Mouse (Mus musculus): ENCODE data around the gene Ccdc40. TPM values are rescaled to one million over a fixed set of nuclear protein-coding genes. Genes with fewer than 3 reads are reported as not detected.
"Not testable (repeated sequence)": the region's sequence is repeated elsewhere in the genome, so short reads cannot be mapped to it uniquely, and the experiment has no call there.

Gene Ccdc40
- total RNA-seq, 2 experiments from 2014 or later = 0.31 TPM; not detected in 1

GRCm38 (mm10) chr11:119237007-119237406, 8.6 kb downstream of the Ccdc40 start:
- no peak for DNase-seq

DNA sequence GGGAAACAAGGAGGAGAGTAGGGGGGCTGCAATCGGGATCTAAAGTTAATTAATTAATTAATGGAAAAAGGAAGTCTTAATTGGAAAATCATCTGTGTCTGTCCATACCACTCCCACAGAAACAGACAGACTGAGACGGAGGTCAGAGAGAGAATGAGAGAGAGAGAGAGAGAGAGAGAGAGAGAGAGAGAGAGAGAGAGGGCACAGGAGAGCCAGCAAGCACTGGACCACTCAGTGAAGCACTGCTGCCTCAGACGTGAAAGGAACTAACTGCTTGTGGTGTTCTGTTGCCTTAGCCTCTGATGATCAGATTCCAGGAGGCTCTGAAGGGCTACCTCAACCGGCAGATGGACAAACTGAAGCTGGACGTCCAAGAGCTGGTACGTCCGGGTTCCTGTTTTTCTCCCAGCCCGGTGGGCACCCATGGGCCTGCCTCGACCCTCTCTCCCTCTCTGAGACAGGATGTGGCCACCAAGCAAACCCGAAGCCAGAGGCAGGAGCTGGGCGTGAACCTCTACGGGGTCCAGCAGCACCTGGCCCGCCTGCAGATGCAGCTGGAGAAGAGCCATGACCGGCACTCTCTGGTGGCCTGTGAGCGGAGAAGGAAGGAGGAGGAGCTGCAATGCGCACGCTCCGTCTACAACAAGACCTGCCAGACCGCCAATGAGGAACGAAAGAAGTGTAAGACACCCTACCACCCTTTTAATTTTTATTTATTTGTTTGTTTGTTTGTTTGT, 9.4 kb downstream of the Ccdc40 start:
- no peak for DNase-seq

DNA sequence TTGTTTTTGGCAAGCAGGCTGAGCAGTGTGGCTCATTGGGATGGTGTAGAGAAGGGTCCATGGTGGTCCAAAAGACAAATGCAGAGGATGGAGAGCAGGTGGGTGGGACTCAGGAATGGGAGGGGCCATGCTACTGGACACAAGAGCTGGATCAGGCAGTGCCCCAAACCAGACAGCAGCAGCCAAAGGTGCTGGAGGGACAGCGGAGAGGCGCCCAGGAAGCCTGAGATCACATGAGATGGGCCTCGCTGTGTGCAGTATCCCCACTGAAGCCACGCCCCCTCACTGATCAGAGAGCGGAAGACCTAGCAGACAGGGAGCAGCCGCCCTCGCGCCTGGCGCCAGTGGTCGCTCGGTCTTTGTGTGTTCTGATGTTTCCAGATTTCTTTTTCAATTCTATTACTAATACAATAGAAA, 9.9 kb downstream of the Ccdc40 start:
- DNase-seq = peak; percentile 48

GRCm38 (mm10) chr11:119239480-119239879, 11.1 kb downstream of the Ccdc40 start:
- DNase-seq = no peak

DNA sequence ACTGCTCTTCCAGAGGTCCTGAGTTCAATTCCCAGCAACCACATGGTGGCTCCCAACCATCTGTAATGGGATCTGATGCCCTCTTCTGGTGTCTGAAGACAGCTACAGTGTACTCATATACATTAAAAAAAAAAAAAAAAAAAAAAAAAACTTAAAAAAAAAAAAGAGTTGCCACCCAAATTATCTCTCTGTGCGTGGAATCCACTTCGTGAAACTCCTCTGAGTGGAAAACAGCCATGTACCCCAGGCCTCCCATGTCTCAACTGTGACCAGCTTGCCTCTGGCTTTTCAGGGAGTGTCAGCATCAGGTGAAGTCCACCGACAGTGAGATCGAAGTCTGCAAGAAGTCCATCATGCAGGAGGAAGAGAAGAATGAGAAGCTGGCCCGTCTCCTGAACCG, 17.2 kb downstream of the Ccdc40 start:
- DNase-seq = not testable (repeated sequence)

DNA sequence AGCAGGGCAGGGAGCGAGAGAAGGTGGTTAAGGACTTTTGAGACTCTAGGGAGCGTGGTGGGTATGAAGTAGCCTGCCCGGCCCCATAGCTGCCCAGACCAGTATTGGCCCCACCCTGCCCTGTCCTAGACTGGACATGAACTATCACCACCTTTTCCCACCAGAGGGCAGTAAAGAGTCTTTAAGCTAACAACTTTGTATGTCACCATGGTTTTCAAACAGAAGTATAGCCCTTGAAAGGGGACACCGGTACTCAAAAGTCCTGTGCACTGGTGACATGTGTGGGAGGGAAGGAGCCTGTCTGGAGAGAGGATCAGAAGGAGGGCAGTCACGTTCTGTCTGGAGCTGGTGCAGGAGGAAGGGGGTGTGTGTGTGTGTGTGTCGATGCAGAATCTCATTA, 20.6 kb downstream of the Ccdc40 start:
- peak; percentile 67 for DNase-seq

- no peak for DNase-seq
These were observed 22.6 kb downstream of the Ccdc40 start for GRCm38 (mm10) chr11:119250998-119251397.

DNA sequence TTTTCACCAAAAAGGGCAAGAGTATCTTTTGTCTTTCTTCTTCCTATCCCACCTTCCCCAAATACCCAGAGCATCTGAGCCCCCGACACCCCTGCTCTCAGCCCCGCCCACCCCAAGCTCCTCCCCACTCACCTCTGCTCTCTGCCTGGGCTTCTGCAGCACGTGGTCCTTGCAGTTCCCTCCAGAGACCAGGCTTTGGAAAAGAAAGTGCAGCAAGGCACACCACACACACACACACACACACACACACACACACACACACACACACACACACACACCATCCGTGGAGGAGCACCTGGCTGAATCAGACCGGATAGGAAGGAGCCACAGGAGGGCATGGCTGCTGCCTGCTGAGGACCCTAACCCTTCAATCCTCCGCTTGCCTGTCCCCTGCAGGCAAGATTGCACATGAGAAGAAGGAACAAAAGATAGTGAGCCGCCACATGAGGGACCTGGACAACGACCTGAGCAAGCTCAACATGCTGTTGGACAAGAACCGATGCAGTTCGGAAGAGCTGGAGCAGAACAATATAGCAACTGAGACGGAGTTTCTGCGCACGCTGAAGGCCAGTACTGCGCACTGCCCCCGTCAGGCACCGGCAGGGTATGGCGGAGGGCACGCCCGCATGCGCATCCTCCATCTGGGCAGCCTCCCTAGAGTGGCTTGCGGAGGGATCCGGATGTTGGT, 24.6 kb downstream of the Ccdc40 start:
- peak; percentile 36 for DNase-seq

GRCm38 (mm10) chr11:119256557-119256956, 28.2 kb downstream of the Ccdc40 start:
- DNase-seq = not testable (repeated sequence)

DNA sequence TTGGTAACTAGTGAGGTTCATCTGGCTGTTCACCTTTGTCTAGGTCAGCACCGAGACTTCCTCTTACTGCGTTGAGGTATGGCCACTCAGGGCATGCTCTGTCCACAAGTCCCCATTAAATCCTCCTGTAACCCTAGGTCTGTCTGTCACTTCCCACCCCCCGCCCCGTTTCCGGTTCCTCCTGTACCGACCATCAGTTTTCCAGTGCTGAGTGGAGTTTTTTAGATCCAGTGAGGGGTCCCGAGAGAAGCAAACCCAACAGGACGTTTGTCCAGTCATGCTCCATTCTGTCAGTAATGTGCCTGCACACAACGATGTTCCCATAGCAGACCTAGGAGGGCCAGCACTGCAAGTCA, 29.8 kb downstream of the Ccdc40 start:
- DNase-seq = no peak

GRCm38 (mm10) chr11:119258572-119259322, 30.4 kb downstream of the Ccdc40 start:
- peak; percentile 59 for DNase-seq

- DNase-seq = no peak
These were observed 31.6 kb downstream of the Ccdc40 start for GRCm38 (mm10) chr11:119259977-119260376.

DNA sequence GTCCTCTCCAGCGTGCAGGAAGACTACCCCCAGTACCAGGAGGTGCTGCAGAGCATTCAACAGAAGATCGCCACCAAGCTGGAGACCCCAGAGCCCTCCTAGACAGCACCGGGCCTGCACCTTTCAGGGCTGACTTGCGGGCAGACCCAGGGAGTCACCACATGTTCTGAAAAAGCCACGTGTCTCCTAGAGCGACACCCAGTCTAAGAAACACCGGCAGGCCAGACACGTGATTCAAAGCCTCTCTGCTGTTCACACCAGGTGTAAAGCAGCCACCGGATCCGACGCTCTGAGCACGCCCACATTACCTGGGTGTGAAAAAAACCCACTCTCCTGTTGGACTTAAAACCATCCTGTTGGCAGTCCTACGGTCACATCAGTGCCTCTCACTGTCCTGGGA, 36.0 kb downstream of the Ccdc40 start:
- no peak for DNase-seq

DNA sequence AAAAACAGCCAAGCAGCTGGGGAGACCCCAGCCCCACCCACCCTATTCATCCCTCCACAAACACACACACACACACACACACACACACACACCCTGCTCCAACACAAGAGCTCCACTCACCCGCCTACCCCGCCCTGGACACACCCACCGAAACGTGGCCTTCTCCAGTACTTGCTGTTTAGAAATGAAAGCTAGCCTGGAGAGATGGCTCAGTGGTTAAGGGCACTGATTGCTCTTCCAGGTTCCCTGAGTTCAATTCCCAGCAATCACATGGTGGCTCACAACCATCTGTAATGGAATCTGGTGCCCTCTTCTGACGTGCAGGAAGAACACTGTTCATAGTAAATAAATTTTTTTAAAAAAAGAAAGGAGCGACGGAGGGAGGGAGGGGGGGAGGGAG, 37.4 kb downstream of the Ccdc40 start:
- DNase-seq = no peak

DNA sequence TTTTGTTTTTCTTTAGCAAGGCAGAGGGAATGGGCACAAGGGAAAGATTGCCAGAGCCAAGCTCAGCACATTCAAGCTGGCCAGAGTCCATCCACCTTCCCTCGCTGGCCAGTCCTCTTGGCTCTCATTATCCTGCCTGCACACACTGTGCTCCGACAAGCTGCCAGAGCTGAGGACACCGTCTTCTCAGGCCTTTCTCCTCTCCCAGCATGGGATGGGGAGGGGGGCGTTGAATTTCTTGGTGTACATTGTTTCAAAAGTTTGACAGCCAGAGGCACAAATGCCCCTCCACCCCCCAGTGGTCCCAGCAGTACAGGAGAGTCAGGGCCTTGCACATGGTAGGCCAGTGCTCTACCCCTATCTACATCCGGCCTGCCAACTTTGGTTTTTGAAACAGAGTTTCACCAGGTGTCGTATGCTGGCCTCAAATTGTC, 38.9 kb downstream of the Ccdc40 start:
- no peak for DNase-seq

GRCm38 (mm10) chr11:119267768-119268556, 39.6 kb downstream of the Ccdc40 start, which contains the start of gene Gaa:
Gene Gaa (plus strand): TSS chr11:119267887.
- peak; percentile 97 for DNase-seq

DNA sequence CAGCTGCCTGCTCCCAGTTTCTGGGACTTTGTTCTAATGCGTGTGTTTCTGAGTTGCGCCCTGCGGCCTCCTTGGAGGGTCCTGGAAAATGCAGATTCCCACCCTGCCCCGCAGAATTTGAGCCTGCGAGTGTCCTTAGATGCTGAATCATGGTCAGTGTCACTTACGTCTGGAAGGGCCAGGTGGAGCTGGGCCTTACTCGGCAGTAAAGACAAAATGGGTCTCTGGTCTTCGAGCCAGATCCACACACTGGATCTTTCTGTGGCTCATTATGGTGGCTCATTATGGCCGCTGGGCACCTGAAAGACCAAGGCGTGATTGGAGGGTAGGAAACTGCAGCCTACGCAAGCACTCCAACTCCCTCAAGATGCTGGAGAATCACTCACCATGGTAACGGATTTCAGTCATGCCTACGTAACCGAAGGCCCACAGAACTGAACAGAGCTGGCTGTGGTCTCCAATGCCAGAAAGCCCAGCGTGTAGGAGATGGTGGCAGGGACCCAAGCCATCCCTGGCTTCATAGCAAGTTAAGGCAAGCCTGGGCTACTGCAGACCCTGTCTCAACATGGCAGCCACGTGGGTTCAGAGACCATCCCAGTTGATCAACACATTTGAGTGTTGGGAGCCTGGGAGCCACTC, 40.3 kb downstream of the Ccdc40 start:
- no peak for DNase-seq

DNA sequence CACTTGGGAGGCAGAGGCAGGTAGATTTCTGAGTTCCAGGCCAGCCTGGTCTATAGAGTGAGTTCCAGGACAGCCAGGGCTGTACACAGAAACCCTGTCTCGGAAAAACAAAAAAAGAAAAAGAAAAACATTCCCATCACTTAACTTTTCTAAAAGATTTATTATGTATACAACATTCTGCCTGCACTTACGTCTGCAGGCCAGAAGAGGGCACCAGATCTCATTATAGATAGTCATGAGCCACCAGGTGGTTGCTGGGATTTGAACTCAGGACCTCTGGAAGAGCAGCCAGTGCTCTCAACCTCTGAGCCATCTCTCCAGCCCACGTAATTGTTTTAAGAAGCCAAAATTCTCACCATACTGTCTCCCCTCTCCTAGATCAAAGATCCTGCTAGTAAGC, 44.1 kb downstream of the Ccdc40 start:
- not testable (repeated sequence) for DNase-seq

DNA sequence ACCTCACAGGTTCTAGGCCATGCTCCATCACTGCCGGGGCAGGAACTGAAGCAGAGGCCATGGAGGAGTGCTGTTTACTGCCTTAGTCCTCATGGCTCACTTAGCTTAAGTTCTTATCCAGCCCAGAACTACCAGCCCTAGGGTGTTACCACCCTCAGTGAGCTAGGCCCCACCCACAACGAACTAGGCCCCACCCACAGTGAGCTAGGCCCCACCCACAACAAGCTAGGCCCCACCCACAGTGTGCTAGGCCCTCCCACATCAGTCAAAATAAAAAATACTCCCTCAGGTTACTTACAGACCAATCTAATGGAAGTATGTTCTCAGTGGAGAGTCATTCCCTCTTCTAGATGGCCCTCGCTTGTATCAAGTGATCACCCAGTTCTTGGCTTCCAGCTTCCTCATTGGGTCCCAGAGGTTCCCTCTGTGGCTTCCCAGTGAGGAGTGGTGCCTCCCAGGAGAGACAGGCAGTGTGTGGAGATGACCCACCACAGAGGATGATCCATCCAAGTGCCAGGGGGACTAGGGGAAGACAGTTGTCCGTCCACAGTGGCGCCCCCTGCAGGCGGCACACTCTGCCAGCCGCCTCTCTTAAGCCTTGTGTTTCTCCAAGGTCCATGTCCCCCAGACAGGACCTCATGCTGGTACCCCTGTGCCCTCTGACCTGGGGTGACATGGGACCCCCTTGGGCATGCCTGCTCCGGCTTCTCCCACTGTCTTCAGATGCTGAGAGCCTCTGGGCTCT, 45.0 kb downstream of the Ccdc40 start:
- DNase-seq = no peak

DNA sequence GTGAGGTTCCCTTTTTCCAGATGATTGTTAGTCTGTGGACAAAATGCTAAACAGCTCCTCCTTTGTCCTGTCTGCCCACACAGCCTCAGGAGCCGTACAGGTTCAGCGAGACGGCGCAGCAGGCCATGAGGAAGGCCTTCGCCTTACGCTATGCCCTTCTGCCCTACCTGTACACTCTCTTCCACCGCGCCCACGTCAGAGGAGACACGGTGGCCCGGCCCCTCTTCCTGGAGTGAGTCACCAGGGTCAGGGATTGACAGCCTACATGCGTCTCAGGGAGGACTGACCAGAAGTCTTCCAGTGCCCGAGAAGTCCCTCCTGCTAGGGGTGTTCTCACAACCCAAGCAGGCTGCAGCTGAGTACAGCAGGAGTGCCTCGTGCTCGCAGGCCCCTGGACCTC, 52.7 kb downstream of the Ccdc40 start:
- no peak for DNase-seq

All from gastrocnemius, postnatal 10 days (tissue).